Mouse (Mus musculus) regulatory T cell (primary cell): ENCODE data around the gene Mical1.

Experiments
- in situ Hi-C: fragments of 300-600 bp; cut with MboI, MseI; formaldehyde crosslinking; loops from one replicate; pipeline ENCODE4 v1.15.1; 2025; ENCODE audit warnings: high pct_unique_total_duplicates

Mical1 gene

GRCm38 (mm10) chr10:41476171-41477017, at the start of gene Mical1:
TSS of gene Mical1 (plus strand) at chr10:41476314.
- in situ Hi-C loops, result loop anchor here (5.0 to 10.0 kb wide), 2 partner anchors 174 to 1222 kb away; partner anchors contain the start of genes Ak9, Fig4 and Gtf3c6

DNA sequence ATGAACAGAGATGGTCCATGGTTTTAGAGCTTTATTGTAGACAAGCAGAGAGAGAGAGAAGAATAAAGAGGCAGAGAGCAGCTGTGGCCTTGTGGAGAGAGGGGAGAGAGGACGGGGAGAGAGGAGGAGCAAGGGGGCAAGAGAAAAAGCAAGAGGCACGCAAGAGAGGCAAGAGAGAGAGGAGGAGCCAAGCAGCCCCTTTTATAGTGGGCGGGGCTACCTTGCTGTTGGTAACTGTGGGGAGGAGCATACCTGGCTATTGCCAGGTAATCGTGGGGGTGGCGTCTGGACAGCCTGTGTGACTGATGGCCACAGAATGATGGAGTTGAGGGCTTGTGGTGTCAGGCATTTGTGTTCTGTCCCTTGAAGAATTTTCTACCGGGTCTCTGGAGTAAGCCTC, 49.7 kb upstream of the Mical1 start:
- in situ Hi-C loops, result no loop called here

GRCm38 (mm10) chr10:41434624-41435023, 41.5 kb upstream of the Mical1 start:
- in situ Hi-C loops, result loop anchor here (5.0 kb wide), 1 partner anchor 73 kb away; no protein-coding TSS in a partner anchor

DNA sequence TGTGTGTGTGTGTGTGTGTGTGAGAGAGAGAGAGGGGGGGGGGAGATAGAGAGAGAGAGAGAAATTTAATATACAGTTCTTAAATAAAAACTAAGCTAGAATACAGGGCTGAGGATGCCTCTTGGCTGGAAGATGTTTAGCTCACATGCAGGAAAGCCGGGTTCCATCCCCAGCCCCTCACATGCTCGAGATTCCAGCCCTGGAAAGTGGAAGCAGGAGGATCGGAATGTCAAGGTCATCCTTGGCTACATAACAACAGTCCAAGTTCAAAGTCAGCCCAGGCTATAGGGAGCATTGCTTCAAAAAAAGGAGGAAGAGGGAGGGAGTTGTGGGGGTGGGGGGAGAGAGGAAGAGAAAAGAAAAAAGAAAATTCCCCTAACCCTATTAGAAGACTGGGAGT, 41.0 kb upstream of the Mical1 start:
- in situ Hi-C loops, result no loop called here

- in situ Hi-C loops, result no loop called here
These were observed 27.9 kb upstream of the Mical1 start for GRCm38 (mm10) chr10:41448216-41448615.

GRCm38 (mm10) chr10:41449684-41450083, 26.4 kb upstream of the Mical1 start:
- in situ Hi-C loops, result loop anchor here (5.0 kb wide), 1 partner anchor 38 kb away; no protein-coding TSS in a partner anchor

GRCm38 (mm10) chr10:41450137-41450670, 25.9 kb upstream of the Mical1 start, which contains the start of gene Zbtb24:
TSS of gene Zbtb24 (plus strand) at chr10:41450383.
- in situ Hi-C loops, result loop anchor here (5.0 kb wide), 1 partner anchor 37 kb away; no protein-coding TSS in a partner anchor

DNA sequence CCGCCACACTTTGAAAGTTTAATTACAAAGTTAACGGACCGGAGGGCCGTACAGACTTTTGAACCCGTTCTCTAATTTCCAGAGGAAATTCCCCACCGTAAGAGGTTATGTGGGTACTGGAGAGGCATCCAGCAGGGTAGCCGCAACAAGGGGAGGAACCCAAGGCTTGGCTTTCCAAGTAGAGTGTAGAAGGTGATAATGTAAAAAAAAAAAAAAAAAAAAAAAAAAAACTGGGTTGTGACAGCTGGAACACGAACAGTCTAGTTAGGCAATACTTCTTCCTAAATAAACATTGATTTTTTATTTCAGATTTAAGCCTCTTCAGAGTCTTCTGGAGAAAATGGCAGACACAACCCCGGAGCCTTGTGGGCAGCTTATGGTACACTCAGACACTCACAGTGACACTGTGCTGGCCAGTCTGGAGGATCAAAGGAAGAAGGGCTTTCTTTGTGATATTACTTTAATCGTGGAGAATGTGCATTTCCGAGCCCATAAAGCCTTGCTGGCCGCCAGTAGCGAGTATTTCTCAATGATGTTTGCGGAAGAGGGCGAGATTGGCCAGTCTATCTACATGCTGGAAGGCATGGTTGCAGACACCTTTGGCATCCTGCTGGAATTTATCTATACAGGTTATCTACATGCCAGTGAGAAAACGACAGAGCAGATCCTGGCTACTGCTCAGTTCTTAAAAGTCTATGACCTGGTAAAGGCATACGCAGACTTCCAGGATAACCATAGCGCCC, 25.2 kb upstream of the Mical1 start:
- in situ Hi-C loops, result loop anchor here (5.0 kb wide), 1 partner anchor 36 kb away; no protein-coding TSS in a partner anchor

DNA sequence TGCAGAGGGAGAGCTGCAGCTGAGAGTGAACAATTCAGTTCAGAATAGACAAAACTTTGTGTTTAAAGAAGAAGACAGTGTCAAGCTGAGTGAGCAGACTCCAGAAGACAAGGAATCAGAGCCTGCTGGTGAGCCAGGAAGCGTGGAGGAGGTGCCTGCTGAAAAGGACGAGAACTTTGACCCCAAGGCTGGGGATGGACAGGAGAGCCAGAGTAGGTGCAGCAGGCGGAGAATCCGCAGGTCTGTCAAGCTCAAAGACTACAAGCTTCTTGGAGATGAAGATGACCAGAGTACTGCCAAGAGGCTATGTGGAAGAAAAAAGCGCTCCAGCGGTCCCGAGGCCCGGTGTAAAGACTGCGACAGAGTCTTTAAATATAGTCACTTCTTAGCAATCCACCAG, 24.5 kb upstream of the Mical1 start:
- in situ Hi-C loops, result loop anchor here (5.0 kb wide), 1 partner anchor 36 kb away; no protein-coding TSS in a partner anchor

GRCm38 (mm10) chr10:41452791-41453190, 23.3 kb upstream of the Mical1 start:
- in situ Hi-C loops, result loop anchor here (5.0 kb wide), 1 partner anchor 35 kb away; no protein-coding TSS in a partner anchor

DNA sequence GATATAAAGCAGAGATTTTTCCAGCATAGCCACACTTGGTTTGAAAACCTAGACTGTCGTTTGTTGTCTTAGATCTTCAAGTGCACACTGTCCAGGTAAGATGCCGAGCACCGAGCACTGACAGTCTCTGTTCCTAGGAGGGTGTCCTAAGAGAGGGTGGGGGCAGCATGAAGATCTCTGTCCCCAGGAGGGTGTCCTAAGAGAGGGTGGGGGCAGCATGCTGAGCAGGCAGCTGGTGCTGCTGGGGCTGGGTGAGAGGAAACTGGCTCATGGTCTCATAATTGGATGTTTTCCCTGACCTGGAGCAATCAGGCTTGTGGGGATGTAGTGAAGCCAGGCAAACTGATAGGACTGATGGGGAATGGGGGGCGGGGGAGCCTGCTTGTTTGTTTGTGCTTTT, 16.1 kb upstream of the Mical1 start:
- in situ Hi-C loops, result no loop called here

GRCm38 (mm10) chr10:41460501-41460900, 15.6 kb upstream of the Mical1 start:
- in situ Hi-C loops, result no loop called here

- in situ Hi-C loops, result no loop called here
These were observed 14.9 kb upstream of the Mical1 start for GRCm38 (mm10) chr10:41461057-41461722.

DNA sequence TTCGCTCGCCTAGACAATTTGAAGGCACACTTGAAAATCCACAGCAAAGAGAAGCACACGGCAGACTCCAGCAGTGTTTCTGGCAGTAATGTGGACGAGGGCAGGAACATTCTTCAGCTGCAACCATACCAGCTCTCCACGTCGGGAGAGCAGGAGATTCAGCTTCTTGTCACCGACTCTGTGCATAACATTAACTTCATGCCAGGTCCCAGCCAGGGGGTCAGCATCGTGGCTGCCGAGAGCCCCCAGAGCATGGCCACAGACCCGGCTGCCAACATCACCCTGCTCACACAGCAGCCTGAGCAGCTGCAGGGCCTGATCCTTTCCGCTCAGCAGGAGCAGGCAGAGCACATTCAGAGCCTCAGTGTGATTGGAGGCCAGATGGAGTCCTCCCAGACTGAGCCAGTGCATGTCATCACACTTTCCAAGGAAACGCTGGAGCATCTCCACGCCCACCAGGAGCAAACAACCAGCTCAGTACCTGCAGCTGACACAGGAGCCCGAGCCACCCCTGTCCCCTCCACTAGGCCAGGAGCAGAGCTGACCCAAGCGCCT, 11.6 kb upstream of the Mical1 start:
- in situ Hi-C loops, result no loop called here

DNA sequence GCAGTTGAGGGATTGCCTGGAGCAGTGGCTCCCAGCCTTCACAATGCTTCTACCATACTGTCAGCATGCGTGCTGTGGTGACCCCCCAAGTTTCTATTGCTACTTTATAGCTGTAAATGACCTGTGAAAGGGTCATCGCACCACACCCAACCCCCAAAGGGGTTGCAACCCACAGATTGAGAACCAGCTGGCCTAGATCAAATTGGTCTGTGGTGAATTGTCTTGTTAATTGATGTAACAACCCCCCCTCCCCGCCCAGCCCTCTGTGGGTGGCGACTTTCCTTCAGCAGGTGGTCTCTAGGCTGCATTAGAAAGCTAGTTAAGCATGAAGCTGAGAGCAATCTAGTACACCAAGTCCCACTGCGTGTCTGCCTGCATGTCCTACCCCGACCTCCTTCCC, 8.8 kb upstream of the Mical1 start:
- in situ Hi-C loops, result no loop called here

GRCm38 (mm10) chr10:41470693-41471092, 5.4 kb upstream of the Mical1 start:
- in situ Hi-C loops, result loop anchor here (10.0 kb wide), 1 partner anchor 1216 kb away; the partner anchor contains the start of gene Gtf3c6

- in situ Hi-C loops, result loop anchor here (10.0 kb wide), 1 partner anchor 1218 kb away; the partner anchor contains the start of gene Gtf3c6
These were observed 3.6 kb upstream of the Mical1 start for GRCm38 (mm10) chr10:41472534-41472933.

GRCm38 (mm10) chr10:41472962-41473481, 3.1 kb upstream of the Mical1 start:
- in situ Hi-C loops, result loop anchor here (10.0 kb wide), 1 partner anchor 1218 kb away; the partner anchor contains the start of gene Gtf3c6

GRCm38 (mm10) chr10:41473782-41474468, 2.2 kb upstream of the Mical1 start:
- in situ Hi-C loops, result loop anchor here (10.0 kb wide), 1 partner anchor 1219 kb away; the partner anchor contains the start of gene Gtf3c6

DNA sequence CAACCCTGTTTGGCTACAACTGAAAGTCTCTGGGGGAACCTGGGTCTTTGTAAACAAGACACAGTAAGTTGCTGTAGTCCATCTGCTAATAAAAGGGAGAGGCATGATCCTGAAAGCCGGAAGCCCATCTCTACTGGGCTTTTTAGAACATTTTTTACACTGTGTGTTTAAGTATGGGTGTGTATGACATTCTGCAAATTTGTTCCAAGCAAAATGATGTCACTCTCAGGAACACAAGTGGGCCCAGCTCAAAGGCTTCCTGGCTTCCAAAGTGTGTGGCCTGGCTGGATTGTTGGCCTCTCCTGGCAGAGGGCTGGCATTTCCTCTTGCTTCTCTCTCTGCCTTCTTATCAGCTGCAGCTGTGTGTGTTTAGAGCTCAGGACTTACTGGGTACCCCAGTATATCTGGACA, 1.1 kb upstream of the Mical1 start:
- in situ Hi-C loops, result loop anchor here (5.0 to 10.0 kb wide), 2 partner anchors 173 to 1220 kb away; partner anchors contain the start of genes Ak9, Fig4 and Gtf3c6
